Mouse (Mus musculus): ENCODE data around the gene Emc10.
A peak's percentile ranks its signal among the peaks of the same experiment; 100 is the strongest.

Gene Emc10

DNA sequence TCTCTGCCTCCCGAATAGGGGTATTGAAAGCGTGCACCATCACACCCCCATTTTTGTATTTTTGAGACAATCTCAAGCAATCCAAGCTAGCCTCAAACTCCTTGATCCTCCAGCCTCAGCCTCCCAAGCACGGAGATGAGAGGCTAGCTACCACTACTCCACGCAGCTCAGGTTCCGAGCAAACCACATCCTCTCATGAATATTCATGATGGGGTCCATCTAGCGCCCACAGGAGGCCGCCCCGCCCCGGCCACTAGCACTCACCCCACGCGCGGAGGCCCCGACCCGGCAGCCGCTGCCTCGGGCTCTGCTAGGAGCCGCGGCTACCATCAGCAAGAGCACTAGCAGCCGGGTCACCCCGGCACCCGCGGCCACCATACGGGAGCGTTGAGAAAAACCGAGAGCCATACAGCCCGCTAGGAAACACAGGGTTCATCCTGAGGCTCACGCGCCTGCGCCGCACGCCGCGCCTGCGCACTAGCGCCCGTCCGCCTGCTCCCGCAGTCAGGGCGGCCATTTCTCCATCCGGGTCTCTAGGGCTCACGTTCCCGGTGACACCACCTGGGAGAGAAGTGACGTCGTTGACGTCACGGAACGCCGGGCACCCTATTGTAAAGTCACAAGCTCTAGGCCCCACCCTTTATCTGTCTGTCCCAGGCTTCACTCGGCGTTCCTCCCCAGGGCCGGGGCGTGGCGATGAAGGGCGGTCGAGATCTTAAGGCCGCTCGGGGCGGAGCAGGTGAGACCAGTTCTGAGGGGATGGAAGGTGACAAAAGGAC is at the start of gene Emc10, which contains the start of gene Fam71e1:
Gene Emc10 (minus strand): TSS at position 538 of the 779 bp plus-strand sequence.
Gene Fam71e1 (plus strand): TSS at position 590 of the 779 bp plus-strand sequence.
- peak; percentile 93 for DNase-seq (ENCODE audit: low spot score)

DNA sequence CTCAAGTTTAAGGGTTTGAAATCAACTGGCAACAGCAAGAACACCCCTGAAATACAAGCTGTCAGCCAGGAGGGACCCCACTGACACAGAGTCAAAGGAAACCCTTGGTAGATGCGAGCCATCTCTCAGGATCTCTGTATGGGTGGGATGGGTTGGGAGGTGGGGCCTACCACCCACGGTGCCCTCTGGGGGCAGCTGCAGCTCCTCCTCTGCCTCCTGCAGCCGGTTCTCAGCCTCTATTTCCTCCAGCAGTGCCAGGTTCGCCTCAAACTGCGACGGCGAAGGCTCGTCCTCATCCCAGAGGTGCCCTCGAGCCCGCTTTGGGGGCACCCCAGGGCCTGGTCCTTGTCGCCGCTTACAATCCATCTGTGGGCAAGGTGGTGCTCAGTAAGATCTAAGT is 46.7 kb upstream of the Emc10 start:
- no peak for DNase-seq (ENCODE audit: low spot score)

- DNase-seq (ENCODE audit: low spot score) = no peak
Observed at GRCm38 (mm10) chr7:44542555-44542954, 46.2 kb upstream of the Emc10 start.

GRCm38 (mm10) chr7:44538756-44539624 is 42.7 kb upstream of the Emc10 start:
- no peak for DNase-seq (ENCODE audit: low spot score)

DNA sequence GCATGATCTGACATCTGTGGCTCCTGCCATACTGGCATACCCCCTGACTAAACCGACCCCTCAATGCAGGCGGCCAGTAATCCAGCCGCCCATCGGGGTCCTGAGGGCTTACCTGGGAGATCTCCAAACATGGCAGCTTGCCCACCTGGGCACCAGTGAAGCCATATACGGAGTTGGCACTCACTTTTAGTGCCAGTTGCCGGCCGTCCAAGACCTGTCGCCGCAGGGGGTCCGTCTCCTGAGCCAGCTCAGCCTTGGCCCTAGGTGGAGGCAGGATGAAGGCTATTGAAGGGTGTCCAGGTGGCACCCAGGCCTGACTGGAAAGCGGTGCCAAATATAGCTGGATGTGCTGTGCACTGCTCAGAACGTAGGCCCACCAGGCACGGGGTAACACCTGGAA is 41.2 kb upstream of the Emc10 start:
- DNase-seq (ENCODE audit: low spot score) = no peak

DNA sequence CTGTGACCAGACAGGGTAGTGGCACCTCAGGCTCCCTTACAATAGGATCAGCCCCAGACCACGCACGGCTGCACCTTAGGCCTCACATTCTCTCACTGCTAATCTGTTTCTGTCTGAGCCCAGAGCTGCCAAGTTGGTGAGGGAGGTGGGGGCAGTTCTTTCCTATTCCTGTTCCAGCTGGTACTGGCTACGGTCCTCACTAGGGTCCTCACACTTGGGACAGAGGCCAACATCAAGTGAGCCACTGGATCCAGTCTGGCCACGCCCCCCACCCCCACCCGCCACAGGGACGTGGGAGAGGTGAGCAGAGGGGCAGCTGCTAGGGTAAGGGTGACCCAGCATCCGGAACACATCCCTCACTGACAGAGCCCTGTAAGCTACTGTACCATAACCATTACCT is 40.7 kb upstream of the Emc10 start:
- DNase-seq (ENCODE audit: low spot score) = no peak

GRCm38 (mm10) chr7:44536590-44536968 is 40.2 kb upstream of the Emc10 start:
- DNase-seq (ENCODE audit: low spot score) = no peak

DNA sequence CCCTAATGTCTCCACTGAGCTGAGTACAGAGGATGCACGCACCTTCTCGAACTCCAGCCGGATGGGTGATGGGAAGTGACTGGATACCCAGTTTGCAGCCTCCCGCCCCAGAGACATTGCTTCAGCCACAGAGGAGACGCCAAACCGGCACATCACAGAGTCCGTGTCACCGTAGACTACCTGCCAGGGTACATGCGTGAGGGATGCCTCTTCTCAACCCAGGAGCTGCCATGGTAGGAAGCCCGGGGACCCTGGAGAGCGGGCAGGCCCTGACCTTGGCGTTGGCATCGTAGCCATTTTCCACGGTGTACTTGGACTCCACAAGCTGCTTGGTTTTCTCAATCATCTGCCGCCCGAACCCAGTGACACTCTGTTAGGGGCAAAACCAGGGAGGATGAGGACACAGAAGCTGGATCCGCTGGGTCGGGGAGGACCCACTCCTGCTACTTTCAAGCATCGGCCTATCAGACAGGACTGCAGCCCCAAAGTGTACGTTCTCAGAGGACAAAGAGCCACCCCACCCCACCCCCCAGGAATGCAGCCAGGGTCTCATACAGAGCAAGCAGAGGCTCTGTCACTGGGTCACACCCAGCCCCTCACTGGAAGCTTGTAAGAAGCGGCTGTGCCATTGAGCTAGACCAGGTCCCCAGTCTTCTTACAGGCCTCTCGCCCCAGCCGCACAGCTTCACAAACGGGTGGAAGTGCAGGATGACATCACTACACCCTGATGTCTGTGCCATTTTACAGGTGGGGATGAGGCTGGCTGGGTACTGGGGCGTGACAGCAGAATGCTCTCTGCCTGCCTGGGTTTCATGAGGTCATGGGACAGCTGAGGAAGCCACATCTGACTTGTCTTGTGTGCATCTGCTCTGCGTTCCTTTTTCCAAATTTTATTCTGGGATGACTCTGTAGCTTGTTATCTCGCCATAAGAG is 39.6 kb upstream of the Emc10 start:
- DNase-seq (ENCODE audit: low spot score) = no peak

DNA sequence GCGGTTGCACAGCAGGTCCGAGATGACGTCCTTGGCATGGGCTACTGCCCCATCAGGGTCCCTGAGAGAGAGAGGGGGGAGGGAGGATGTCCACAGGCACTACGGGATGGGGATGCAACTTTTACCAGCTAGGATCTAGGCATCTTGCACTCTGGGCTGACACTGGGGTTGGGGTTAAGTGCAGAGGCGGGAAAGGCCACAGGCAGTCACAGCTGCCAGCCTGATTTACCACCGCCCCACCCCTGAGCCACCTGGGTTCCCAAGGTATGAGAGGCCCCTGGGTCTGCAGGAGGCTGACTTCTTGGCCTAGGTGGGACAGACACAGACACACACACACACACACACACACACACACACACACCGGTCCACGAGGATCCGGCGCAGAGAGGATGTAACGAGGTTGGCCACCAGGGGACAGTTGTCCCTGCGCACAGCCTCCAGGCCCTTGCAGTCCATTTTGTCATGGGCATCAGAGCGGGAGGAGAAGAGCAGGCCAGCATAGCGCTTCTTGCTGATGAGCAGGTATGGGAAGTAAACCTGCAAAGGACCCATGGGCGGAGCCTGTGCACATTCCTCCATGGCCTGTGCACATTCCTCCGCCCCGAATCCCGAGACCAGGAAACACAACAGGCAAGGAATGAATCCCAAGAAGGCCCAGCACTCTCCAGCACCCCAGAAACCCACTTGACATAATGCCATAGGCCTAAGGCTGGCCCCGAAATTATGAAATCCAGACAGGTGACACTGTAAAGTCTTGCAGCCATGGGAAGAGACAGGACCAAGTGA is 38.5 kb upstream of the Emc10 start:
- no peak for DNase-seq (ENCODE audit: low spot score)

DNA sequence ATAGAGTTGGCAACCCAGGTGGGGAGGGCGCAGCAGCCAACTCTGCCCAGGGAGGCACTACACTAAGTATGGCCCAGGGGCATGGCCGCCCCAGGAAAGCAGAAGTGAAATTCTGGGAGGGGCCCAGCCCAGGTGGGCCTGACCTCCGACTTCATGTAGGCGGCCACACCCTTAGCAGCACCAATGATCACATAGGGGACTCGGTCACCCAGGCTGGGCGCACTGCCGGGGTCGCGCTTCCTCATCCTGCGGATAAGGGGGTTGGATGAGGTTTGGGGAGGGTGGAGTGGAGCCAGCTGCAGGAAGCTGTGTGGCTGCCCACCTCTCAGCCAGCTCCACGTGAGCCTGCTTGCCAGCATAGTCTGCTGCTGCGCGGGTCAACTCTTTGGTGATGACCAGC is 37.9 kb upstream of the Emc10 start:
- no peak for DNase-seq (ENCODE audit: low spot score)

DNA sequence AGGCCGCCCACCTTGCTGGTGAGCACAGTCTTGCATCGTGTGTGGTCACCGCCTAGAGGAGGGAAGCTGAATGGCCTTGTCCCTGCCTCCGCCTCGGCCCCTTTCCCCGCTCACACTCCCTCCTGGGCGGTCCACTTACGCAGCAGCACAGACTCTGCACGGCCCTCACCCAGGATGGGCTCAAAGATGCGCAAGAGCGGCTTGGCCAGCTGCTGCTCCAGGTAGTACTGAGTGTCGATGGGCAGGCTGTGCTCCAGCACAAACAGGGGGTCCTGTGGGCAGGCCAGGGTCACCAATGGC is 37.4 kb upstream of the Emc10 start:
- no peak for DNase-seq (ENCODE audit: low spot score)

- DNase-seq (ENCODE audit: low spot score) = no peak
Observed at GRCm38 (mm10) chr7:44532918-44533745, 36.8 kb upstream of the Emc10 start.

- DNase-seq (ENCODE audit: low spot score) = no peak
Observed at GRCm38 (mm10) chr7:44531946-44532732, 35.8 kb upstream of the Emc10 start, which contains the start of gene Spib. Gene Spib (minus strand): TSS chr7:44532071.

- DNase-seq (ENCODE audit: low spot score) = no peak
Observed at GRCm38 (mm10) chr7:44531207-44531606, 34.9 kb upstream of the Emc10 start.

- DNase-seq (ENCODE audit: low spot score) = no peak
Observed at GRCm38 (mm10) chr7:44530507-44530906, 34.2 kb upstream of the Emc10 start.

GRCm38 (mm10) chr7:44529518-44529917 is 33.2 kb upstream of the Emc10 start:
- no peak for DNase-seq (ENCODE audit: low spot score)

- DNase-seq (ENCODE audit: low spot score) = peak; percentile 43
Observed at GRCm38 (mm10) chr7:44527483-44528398, 31.4 kb upstream of the Emc10 start.

DNA sequence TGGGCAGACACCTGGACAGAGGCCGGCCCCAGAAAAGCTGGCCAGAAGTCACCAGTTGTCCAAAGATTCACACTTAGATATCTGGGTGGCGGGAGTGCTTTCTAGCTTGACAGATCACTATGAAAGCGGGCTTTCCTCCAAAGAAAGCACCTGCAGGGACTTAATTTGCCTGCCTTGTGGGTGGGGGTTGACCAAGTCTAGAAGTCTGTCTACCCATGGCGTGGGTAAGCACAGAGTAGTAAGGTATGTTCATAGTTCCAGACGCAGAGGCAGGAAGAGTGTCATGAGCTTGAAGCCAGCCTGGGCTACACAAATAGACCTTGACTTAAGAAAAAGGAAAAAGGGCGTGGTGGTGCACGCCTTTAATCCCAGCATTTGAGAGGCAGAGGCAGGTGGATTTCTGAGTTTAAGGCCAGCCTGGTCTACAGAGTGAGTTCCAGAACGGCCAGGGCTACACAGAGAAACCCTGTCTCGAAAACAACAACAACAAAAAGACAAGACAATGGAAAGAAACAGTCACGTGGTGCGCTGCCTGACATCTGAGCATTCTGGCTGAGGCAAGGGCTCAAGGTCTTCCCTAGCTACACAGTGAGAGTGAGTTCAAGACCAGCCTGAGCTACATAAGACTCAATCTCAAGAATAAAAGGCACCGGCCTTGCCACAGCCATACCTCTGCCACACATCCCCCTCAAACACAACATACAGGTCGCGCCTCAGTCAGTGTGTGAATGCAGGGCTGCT is 30.3 kb upstream of the Emc10 start:
- DNase-seq (ENCODE audit: low spot score) = no peak

Measured in layer of hippocampus, adult 9-10 months (tissue).